Mouse (Mus musculus) mammary gland, adult 2 months (tissue): ENCODE measurements around the gene Cadps2. TPM values are rescaled to one million over a fixed set of nuclear protein-coding genes. Genes with fewer than 3 reads are reported as not detected.

Experiments used
- polyA plus RNA-seq: library from polyadenylated mRNA; depleted of rRNA; stranded (reverse); fragments of >200 nt; gene quantifications from 2 replicates; pipeline ENCODE4 v1.2.3, GENCODE M21; 2012; ENCODE audit warnings: low replicate concordance; rRNA removed

Cadps2 gene
- polyA plus RNA-seq, result 3.0 and 4.2 TPM in 2 replicates

DNA sequence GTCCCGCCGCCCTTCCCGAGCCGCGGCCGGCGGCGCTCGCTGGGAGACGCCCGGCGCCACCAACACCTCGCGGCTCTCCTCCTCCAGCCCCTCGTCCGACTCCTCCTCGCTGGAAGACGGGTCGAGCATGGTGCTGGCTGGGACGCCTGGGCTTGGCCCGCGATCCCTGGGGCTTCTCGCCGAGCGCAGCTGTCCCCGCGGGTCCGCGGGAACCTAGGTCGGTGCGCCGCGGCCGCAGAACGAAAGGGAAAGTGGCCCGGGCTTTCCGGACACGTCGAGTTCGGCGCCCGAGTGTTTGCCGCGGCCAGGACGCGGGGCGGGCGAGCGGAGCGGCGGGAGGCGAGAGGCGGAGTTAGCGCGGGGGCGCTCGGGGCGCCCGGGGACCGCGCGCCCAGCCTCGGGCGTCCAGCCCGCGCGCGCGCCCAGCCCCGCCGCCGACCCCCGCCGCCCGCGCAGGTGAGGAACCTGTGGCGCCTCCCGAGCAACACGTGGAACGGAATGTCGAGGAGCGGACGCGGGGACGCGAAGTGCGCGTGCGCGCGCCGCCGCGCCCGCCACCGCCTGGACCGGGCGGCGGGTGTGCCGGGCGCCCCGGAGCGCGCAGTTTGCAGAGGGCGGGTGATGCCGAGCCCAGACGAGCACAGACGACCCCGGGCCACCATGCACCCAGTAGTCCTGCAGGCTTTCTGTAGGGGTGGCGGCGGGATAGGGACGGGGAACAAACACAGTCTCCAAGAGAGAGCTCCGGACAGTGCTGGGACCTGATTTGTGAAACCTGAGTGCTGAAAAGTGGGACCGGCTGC, at the start of gene Cadps2:
Gene Cadps2 (minus strand): TSS at position 413 of the 803 bp plus-strand sequence.

DNA sequence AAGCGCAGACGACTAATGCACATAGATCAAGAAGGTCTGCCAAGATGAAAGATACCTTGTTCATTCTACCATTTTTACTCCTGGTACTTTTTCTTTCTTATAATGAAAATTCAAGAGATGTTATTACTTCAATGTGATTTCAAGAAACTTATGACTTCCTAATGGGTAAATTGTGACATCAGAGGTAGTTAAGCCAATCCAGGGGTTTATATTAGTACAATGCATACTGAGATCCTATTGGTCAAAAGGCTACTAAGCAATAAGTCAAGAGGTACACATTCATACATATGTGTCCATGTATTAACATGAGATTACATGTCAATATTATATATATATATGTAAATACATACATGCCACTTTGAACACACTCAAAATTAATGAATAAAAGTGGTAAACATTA, 184.2 kb downstream of the Cadps2 start, which contains the start of gene Rnf148:
Gene Rnf148 (minus strand): TSS at position 101 of the 400 bp plus-strand sequence.

DNA sequence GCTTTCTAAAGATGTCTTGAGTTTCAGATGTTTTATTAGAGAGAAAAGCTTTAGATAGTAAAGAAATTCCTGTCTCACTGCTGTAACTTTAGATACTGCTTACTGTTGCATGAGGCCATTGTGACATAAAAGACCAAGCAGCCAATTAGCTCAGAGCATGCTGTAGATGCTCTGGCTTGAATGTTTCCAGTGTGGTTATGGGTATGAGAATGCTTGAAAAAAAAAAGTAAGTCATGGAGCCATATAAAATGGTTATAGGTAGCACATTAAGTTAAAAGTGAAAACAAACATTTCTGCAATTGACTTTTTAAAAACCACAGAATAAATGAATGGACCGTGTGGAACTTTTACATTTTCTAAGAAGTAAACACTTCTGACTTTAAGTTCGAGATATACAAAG, 189.0 kb downstream of the Cadps2 start, which contains the start of gene Rnf133:
Gene Rnf133 (minus strand): TSS at position 101 of the 400 bp plus-strand sequence.

DNA sequence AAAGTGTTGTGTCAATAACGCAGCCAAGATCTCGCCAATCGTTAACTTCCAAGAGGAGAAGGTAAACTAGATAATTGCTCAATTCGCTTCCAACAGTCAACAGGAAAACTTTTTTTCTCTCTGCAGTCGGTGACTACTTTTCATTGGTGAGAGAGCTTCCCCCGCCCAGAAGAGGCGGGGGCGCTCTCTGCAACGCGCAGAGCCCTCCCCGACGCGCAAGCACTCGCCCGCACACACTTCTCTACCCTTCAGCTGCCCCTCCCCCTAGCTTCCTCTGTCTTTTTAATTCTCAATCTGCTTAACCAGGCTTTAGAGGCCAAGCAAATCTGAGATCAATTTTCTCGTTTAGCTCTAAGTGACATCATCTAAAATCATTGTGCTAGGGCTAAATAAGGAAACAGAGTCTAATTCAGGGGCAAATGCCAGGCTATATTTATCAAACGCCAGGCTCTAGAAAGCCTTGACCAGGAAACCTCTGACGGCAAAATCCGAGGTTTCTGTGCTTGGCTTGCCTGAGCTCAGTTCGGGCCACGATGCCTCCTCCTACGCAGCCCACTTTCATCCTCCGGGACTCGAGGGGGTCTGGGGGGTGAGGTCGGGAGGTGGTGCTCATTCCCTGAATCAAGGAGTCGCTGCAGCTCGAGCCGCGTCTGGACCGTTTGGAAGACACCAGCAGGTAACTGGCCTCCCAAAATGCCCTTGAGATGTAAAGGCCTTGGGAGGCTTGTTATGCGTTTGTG, 590.7 kb downstream of the Cadps2 start, which contains the start of gene Fezf1:
Gene Fezf1 (minus strand): TSS at position 50 of the 740 bp plus-strand sequence.

Other genes starting within 250 kb of the Cadps2 start
- gene Rnf133, start 189.1 kb downstream of the Cadps2 start, polyA plus RNA-seq, result not detected in 2 replicates
- gene Rnf148, start 184.3 kb downstream of the Cadps2 start, polyA plus RNA-seq, result not detected in 2 replicates
- gene Tas2r118, start 130.6 kb upstream of the Cadps2 start, polyA plus RNA-seq, result not detected in 2 replicates